Mouse (Mus musculus) erythroblast, embryonic 14.5 days (primary cell): Measurements from ENCODE around the gene Ccnk.

Experiments
- GATA1 ChIP-seq: IDR thresholded peaks from 2 replicates; pipeline ENCODE4 v1.6.1; 2012; ENCODE audit warnings: low read length, inconsistent platforms, mixed read lengths
- TAL1 ChIP-seq: IDR thresholded peaks from 3 replicates; pipeline ENCODE4 v1.6.1; 2012; ENCODE audit warnings: low read length, inconsistent platforms, mixed read lengths

DNA sequence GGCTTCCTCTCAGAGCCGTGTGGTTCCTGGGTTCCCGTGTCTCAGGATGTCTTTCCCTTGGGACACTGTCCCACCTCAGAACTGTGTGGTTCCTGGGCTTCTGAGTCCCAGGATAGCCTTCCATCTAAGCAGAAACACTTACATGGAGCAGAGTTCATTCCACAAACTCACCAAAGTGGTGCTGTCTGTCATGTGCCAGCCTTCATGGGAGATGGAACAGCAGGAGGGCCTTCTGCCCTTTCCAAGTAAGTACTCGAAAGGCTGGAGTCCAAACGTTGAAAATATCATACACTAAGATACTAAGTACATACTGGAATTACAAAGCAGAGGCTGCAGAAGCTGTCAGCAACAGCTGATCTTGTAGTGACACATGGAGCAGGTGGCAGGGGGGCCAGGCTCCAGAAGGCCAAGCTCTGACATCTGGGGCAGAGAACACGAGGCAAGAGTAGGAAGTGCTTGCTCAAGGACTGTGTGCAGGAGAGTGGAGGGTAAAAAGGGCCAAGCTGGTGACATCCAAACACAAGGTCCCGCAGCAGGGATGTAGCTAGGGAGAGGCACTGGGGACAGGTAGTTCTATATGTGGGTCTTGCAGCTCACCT, 43.7 kb upstream of the Ccnk start:
- no peak for TF ChIP-seq TAL1
- no peak for TF ChIP-seq GATA1
